Mouse (Mus musculus) kidney, postnatal 36 days (tissue): ENCODE data around the gene Mrgpra3.

ENCODE experiments used
- DNase-seq, 2 experiments: peaks; one replicate each; pipeline ENCODE4 v3.0.0; 2021 to 2022; ENCODE audit warnings: mixed read lengths in 2 of 2

Mrgpra3 gene

GRCm38 (mm10) chr7:47601272-47601671 is at the start of gene Mrgpra3:
Gene Mrgpra3, minus strand, starts transcription at chr7:47601372.
- no peak for DNase-seq
